Mouse (Mus musculus) limb, embryonic 11.5 days (tissue): ENCODE data around the gene Ubxn4. TPM values are rescaled to one million over a fixed set of nuclear protein-coding genes. Genes with fewer than 3 reads are reported as not detected.
A peak's percentile ranks its signal among the peaks of the same experiment; 100 is the strongest.

ENCODE experiments used
- ATAC-seq: fragments of 200-750 bp; cut with Nextera tagmentation; 2 replicates; pipeline ENCODE4 v1.8.0; 2017; ENCODE audit warnings: low read depth; ENCODE audit not compliant: insufficient number of reproducible peaks, low FRiP score, low TSS enrichment
- DNase-seq: peaks from one replicate; pipeline ENCODE4 v3.0.0-alpha.2; 2015; ENCODE audit warnings: low spot score
- H3K27ac ChIP-seq: fragments of 300-500 bp; sonication (generic); replicated peaks from 2 replicates; pipeline ENCODE4 v1.5.1; 2014; ENCODE audit warnings: low read depth, mild to moderate bottlenecking, low read length
- H3K27me3 ChIP-seq: fragments of 300-500 bp; sonication (generic); 2 replicates; pipeline ENCODE4 v1.6.1; 2014; ENCODE audit warnings: mild to moderate bottlenecking, low read length, mixed read lengths; ENCODE audit not compliant: control insufficient read depth, insufficient read depth
- H3K36me3 ChIP-seq: fragments of 300-500 bp; sonication (generic); 2 replicates; pipeline ENCODE4 v1.6.1; 2014; ENCODE audit warnings: mild to moderate bottlenecking, low read length, moderate library complexity, mixed read lengths; ENCODE audit not compliant: control insufficient read depth, insufficient read depth
- H3K4me1 ChIP-seq: fragments of 300-500 bp; sonication (generic); 2 replicates; pipeline ENCODE4 v1.6.1; 2014; ENCODE audit warnings: low read length, mixed read lengths; ENCODE audit not compliant: control insufficient read depth, insufficient read depth
- H3K4me2 ChIP-seq: fragments of 300-500 bp; sonication (generic); 2 replicates; pipeline ENCODE4 v1.6.1; 2014; ENCODE audit warnings: low read depth, mild to moderate bottlenecking, moderate library complexity; ENCODE audit not compliant: severe bottlenecking
- H3K4me3 ChIP-seq: fragments of 300-500 bp; sonication (generic); 2 replicates; pipeline ENCODE4 v1.5.1; 2014; ENCODE audit warnings: low read depth, low read length
- H3K9ac ChIP-seq: fragments of 300-500 bp; sonication (generic); 2 replicates; pipeline ENCODE4 v1.6.1; 2014; ENCODE audit warnings: mild to moderate bottlenecking, low read length
- H3K9me3 ChIP-seq: fragments of 300-500 bp; sonication (generic); 2 replicates; pipeline ENCODE4 v1.6.1; 2016; ENCODE audit warnings: low read length; ENCODE audit not compliant: control insufficient read depth
- WGBS: fragments of 180-500 bp; shearing (Covaris S2); extraction: QIAGEN DNeasy Blood & Tissue Kit; methylation state at CpG from one replicate; pipeline ENCODE4 v1.1.7; 2014; 5-methylcytosine and 5-hydroxymethylcytosine counted together
- microRNA counts: library from miRNA; unstranded; fragments of <30 nt; microRNA quantifications from one replicate; lab custom pipeline; 2016
- microRNA-seq: library from miRNA; unstranded; fragments of <30 nt; microRNA quantifications from one replicate; pipeline ENCODE4, GENCODE M21; 2016
- polyA plus RNA-seq: library from polyadenylated mRNA; unstranded; fragments of >200 nt; fragmentation: Nextera tagmentation; extraction: Ambion mirVana; gene quantifications from 2 replicates; pipeline ENCODE4 v1.2.1, GENCODE M21; 2014

Ubxn4 gene
- polyA plus RNA-seq, 1 experiment from 2014 or later, result 65.6 TPM

DNA sequence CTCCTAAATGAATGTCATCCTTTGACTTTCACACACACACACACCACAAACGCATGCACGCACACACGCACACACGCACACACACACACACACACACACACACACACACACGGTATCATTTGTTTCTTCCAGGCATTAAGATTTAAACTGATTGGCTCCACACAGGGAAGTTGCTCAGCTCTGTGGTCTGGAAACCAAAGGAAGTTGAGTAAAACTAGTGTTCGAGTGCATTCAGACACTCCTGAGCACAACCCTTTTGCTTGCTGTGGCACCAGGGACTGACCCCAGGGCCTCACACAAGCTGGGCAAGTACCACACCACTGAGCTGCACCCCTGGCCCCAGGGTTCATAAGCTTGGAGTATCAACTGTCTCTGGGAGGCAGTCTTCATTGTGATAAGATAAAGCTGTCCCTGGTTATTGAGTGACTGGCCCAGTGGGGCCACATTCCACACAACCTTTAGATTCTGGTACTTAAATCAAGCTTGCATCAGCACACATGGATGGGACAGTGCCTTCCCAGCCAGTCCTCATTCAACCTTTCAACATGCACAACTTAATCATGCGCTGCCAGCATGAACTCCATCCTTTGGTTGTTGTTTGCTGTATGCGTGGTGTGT lies 79.4 kb downstream of the Ubxn4 start:
- no peaks in the 10 kb centered on the region for H3K27me3 ChIP-seq
- H3K4me3 ChIP-seq, result no peak overlapping the region
- ATAC-seq (no peak), DNase-seq (no peak)
- H3K4me2 ChIP-seq, result no peak overlapping the region
- no peaks in the 10 kb centered on the region for H3K4me1 ChIP-seq
- H3K27ac ChIP-seq, result no peak overlapping the region
- no peak overlapping the region for H3K9ac ChIP-seq
- no peaks in the 10 kb centered on the region; the same call in 1 of the 2 replicates for H3K36me3 ChIP-seq
- 89% methylated on average over 8 of the region's 8 CpGs for WGBS
- no peaks in the 10 kb centered on the region for H3K9me3 ChIP-seq

DNA sequence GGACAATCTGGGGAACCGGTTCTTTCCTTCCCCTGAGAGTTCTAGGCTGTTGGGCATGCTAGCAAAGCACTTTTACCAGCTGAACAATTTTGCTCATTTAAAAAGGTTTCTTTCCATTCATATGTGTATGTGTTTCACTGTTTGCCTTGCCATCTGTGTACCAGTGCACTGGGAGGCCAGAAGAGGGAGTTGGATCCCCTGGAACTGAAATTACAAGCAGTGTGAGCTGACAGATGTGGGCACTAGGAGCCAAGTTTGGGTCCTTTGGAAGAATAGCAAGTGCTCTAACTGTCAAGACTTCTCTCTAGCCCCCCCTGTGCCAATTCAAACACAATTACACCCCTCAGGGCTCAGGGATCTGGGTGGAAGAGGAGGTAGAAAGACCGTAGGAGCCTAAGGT lies 81.0 kb downstream of the Ubxn4 start:
- Histone ChIP-seq H3K36me3 (no peaks in the 10 kb centered on the region; the same call in 1 of the 2 replicates), H3K4me1 (no peaks in the 10 kb centered on the region), H3K27ac (no peak overlapping the region), H3K4me2 (no peak overlapping the region), H3K9ac (no peak overlapping the region), H3K27me3 (no peaks in the 10 kb centered on the region), H3K4me3 (no peak overlapping the region), H3K9me3 (no peaks in the 10 kb centered on the region)
- DNase-seq (no peak), ATAC-seq (no peak)
- 88% methylated on average over 2 of the region's 2 CpGs for WGBS

DNA sequence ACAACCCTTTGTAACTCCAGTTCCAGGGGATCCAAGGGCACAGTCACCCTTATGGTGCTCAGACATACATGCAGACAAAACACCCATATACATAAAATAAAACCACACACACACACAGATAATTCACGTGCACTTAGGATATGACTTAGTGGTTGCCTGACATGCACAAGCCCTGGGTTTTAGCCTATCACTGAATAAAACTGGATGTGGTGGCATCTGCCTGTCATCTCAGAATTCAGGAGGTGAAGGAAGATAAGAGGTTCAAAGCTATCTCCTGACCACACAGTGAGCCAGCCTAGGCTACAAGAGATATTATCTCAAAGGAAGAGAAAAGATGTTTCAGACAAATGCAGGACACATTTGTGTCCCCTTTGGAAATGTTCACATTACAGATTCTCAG lies 83.4 kb downstream of the Ubxn4 start:
- ATAC-seq, result no peak
- 88% methylated on average over 1 of the region's 1 CpGs for WGBS

DNA sequence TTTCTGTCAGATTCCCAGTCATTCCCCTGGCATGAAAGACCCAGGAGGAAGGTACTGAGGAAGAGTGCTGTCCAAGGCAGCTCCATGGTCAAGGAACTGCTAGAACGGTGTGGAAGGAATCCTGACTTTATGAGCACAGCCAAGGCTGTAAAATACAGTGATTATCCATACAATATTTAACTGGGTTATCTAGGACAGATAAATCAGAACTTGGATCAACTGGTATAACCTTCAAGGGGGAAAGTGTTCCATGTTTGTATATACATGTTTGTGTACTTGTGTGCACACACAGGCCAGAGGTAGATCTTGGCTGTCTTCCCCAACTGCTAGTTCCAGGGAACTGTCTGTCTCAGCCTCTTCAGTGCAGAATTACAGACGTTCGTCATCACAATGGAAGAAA lies 84.5 kb downstream of the Ubxn4 start, which contains the start of gene Lct:
Gene Lct (minus strand): TSS at position 101 of the 400 bp plus-strand sequence.
- Histone ChIP-seq H3K36me3 (peaks cover 12% of the 10 kb centered on the region; the same call in 1 of the 2 replicates), H3K27ac (no peak within 1 kb of the TSS), H3K9me3 (no peaks in the 10 kb centered on the region), H3K4me2 (no peak within 1 kb of the TSS), H3K27me3 (no peaks in the 10 kb centered on the region), H3K4me1 (no peaks in the 10 kb centered on the region), H3K9ac (no peak within 1 kb of the TSS), H3K4me3 (no peak within 1 kb of the TSS)
- WGBS, result 89% methylated on average over 3 of the region's 3 CpGs
- DNase-seq, result no peak
- ATAC-seq, result no peak

More for the DNA sequence above, 83.4 kb downstream of the Ubxn4 start:
- no peak for DNase-seq
- no peaks in the 10 kb centered on the region for H3K4me1 ChIP-seq
- no peak overlapping the region for H3K4me2 ChIP-seq
- peaks cover 5% of the 10 kb centered on the region; the same call in 1 of the 2 replicates for H3K36me3 ChIP-seq
- H3K27me3 ChIP-seq, result no peaks in the 10 kb centered on the region
- no peak overlapping the region for H3K4me3 ChIP-seq
- H3K9me3 ChIP-seq, result no peaks in the 10 kb centered on the region
- no peak overlapping the region for H3K9ac ChIP-seq
- H3K27ac ChIP-seq, result no peak overlapping the region

MicroRNA genes within 50 kb of the gene (microRNA counts, 519-probe panel; counts per million panel counts)
- microRNA mmu-miR-128 (lab: Ali Mortazavi, UCI), result 3,532 counts per million, percentile 47 among the panel's probes with 10 or more counts

Small RNAs within 50 kb of the gene (microRNA-seq; reads per million reads assigned to microRNA genes)
- 98.0 reads per million, percentile 47 among the genes with 10 or more reads in this experiment for gene Mir128-1

Other genes starting within 250 kb of the Ubxn4 start
- 15.8 and 17.4 TPM in 2 replicates for gene Zranb3, start 140.9 kb upstream of the Ubxn4 start, polyA plus RNA-seq
- gene R3hdm1, start 140.7 kb upstream of the Ubxn4 start, polyA plus RNA-seq, result 92.9 and 101 TPM in 2 replicates
- gene Lct, start 84.4 kb downstream of the Ubxn4 start, polyA plus RNA-seq, result 0.19 and 0.24 TPM in 2 replicates
- gene Mcm6, start 115.7 kb downstream of the Ubxn4 start, polyA plus RNA-seq, result 333 and 336 TPM in 2 replicates
- 92.4 and 104 TPM in 2 replicates for gene Dars, start 173.4 kb downstream of the Ubxn4 start, polyA plus RNA-seq